Mouse (Mus musculus): ENCODE results near the gene Tinf2.

DNA sequence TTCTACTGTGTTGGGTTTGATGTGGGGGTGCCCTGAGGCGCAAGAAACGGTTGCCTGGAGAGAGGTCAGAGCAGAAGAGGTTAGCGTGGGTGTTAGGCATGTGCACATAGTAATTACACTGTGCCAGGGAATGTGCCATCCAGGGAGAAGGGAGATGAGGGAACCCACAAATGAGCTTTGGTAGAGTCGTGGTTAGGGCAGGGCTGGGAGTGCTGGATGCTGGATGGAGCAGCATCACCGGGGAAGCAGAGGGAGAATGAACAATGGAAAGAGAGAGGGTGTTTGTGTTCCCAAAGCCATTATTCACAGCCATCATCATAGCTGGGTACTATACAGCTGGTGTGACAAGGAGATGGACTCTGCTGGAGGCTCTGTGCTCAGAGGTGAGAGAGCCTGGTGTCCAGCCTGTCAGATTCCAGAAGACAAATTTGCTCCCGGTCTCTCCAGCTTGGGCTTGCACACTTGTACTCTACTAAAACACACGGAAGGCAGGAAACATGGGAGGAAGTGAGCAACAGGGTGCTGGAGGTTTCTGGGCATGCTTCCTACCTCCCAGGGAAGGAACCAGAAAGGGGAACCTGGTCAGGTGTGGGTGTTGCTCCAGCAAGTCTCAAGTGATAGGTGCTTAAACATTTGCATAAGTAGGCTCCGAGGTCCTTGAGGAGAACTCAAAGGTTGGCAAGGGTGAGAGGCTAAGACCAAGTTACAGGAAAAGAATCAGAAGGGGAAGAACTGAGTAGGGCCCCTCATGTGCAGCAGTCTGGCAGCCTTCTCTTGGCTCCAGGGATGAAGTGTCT lies 46.5 kb upstream of the Tinf2 start:
- no peak for TF ChIP-seq CTCF (IDR thresholded peaks at IDR 0.05; ENCODE audit: low read depth, low read length)
- TF ChIP-seq POLR2A (IDR thresholded peaks at IDR 0.05; ENCODE audit: extremely low read depth, insufficient read depth, low read length), result no peak
